ENCODE assay signal across 17 mouse cellular contexts in the genomic region with DNA sequence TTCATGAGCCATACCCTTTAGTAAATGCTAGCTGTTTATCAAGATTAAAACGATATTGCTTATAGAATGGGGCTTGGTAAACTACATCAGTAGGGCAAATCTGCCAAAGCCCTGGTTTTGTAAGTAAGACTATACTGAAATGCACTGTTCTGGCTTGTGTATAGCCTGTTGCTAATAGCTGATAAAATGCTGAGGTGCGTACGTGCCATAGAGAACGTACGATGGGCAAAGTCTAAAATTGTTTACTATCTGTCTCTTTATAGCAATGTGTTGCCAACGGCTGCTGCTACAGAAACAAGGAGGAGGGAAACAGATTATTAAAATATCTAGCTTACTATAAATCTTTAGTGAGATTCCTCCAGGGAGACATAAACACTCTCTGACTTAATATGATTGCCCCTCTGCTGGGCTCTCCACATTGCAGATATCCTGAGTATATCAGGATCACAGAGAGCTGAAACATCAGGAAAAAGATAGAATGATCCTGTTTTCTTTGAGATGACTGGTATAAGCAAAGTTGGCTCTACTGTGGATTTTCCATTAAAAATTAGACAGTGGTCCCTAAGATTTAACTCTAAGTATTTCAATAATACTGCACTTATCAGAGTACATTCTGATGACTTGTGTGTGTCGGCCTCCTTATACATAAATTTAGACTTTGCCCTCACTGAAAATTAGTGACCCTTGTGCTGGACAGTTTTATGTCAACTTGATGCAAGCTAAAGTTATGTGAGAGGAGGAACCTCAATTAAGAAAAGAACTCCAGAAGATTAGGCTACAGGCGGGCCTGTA. TPM values are rescaled to one million over a fixed set of nuclear protein-coding genes. Genes with fewer than 3 reads are reported as not detected.
DNase-seq lines count a peak whose midpoint lies in the region; ATAC-seq and TF ChIP-seq lines count a peak whose summit lies in the region.
"Had no signal": no experiment of that assay in that cellular context is flagged by ENCODE, and none has a peak within 500 bp of the region (broad histone marks: within the 10 kb centered on the region; RNA-seq: fewer than 3 reads in every experiment).

No protein-coding gene starts in this region.

- H3K9me3 ChIP-seq in hindbrain, embryonic 14.5 days (ENCODE audit: control insufficient read depth, low read length) = no peaks in the 10 kb centered on the region
- H3K9me3 ChIP-seq in hindbrain, embryonic 11.5 days (ENCODE audit: control insufficient read depth, low read length) = no peaks in the 10 kb centered on the region
- H3K9me3 ChIP-seq in lung, embryonic 15.5 days = no peaks in the 10 kb centered on the region
- H3K9me3 ChIP-seq in stomach, postnatal 0 days (ENCODE audit: control insufficient read depth, low read length) = no peaks in the 10 kb centered on the region
- H3K9me3 ChIP-seq: forebrain, embryonic 10.5 days; hindbrain, embryonic 10.5 days; midbrain, embryonic 13.5 days had no signal

- H3K4me1 ChIP-seq in hindbrain, embryonic 14.5 days (replicated peaks; ENCODE audit: control insufficient read depth, insufficient read depth, low read length) = no peaks in the 10 kb centered on the region
- no peaks in the 10 kb centered on the region for H3K4me1 ChIP-seq in hindbrain, embryonic 11.5 days (replicated peaks; ENCODE audit: control insufficient read depth, insufficient read depth, low read length)
- peaks cover 23% of the 10 kb centered on the region for H3K4me1 ChIP-seq in lung, embryonic 15.5 days
- H3K4me1 ChIP-seq in lung, adult 2 months (ENCODE audit: control insufficient read depth, insufficient read depth, low read length) = peaks cover 10% of the 10 kb centered on the region
- no peaks in the 10 kb centered on the region for H3K4me1 ChIP-seq in stomach, postnatal 0 days (replicated peaks; ENCODE audit: control insufficient read depth, insufficient read depth)
- H3K4me1 ChIP-seq: midbrain, embryonic 13.5 days had no signal

- no peak overlapping the region for H3K9ac ChIP-seq in hindbrain, embryonic 14.5 days
- no peak overlapping the region for H3K9ac ChIP-seq in hindbrain, embryonic 11.5 days (ENCODE audit: low read depth, low read length)
- H3K9ac ChIP-seq in lung, embryonic 15.5 days = no peak overlapping the region
- H3K9ac ChIP-seq in stomach, postnatal 0 days (ENCODE audit: low read length) = no peak overlapping the region
- H3K9ac ChIP-seq: forebrain, postnatal 0 days; liver, embryonic 14.5 days; midbrain, embryonic 13.5 days had no signal

- no peak overlapping the region for H3ac ChIP-seq in myocyte (ENCODE audit: control insufficient read depth, insufficient read length)

- no peak for TF ChIP-seq EP300 in stomach, postnatal 0 days (optimal IDR thresholded peaks at IDR 0.05)

- H3K27ac ChIP-seq in hindbrain, embryonic 14.5 days = no peak overlapping the region
- no peak overlapping the region for H3K27ac ChIP-seq in hindbrain, embryonic 11.5 days (ENCODE audit: low read depth, low read length)
- H3K27ac ChIP-seq in lung, embryonic 15.5 days = peak overlapping the region; percentile 72; the same call in 1 of the 2 replicates
- H3K27ac ChIP-seq in stomach, postnatal 0 days (replicated peaks) = peak overlapping the region; percentile 91
- H3K27ac ChIP-seq: forebrain, embryonic 10.5 days; hindbrain, embryonic 10.5 days; liver, embryonic 14.5 days; midbrain, embryonic 13.5 days had no signal

- no peaks in the 10 kb centered on the region for H3K27me3 ChIP-seq in hindbrain, embryonic 14.5 days (ENCODE audit: control insufficient read depth, insufficient read depth, low read length)
- H3K27me3 ChIP-seq in hindbrain, embryonic 11.5 days (ENCODE audit: control insufficient read depth, insufficient read depth, low read length) = no peaks in the 10 kb centered on the region
- no peaks in the 10 kb centered on the region for H3K27me3 ChIP-seq in lung, embryonic 15.5 days
- H3K27me3 ChIP-seq in myocyte (ENCODE audit: control insufficient read depth, insufficient read depth, insufficient read length) = no peaks in the 10 kb centered on the region
- H3K27me3 ChIP-seq in stomach, postnatal 0 days (ENCODE audit: control insufficient read depth, insufficient read depth, low read length) = no peaks in the 10 kb centered on the region
- H3K27me3 ChIP-seq: midbrain, embryonic 13.5 days; Patski had no signal

- no peak for DNase-seq in hindbrain, embryonic 14.5 days (ENCODE audit: low spot score)
- no peak for DNase-seq in hindbrain, embryonic 11.5 days (ENCODE audit: low spot score)
- no peak for DNase-seq in lung, adult 2 months
- DNase-seq in stomach, postnatal 0 days (ENCODE audit: low spot score) = no peak
- DNase-seq in layer of hippocampus, postnatal 36 days = no peak
- DNase-seq: adrenal gland, postnatal 10 days; cerebellum, adult 9-11 months; forebrain, postnatal 0 days; gastrocnemius, postnatal 36 days; lung, postnatal 10 days had no signal

- ATAC-seq in hindbrain, embryonic 14.5 days (ENCODE audit: low FRiP score) = peak; percentile 34; the same call in 1 of the 2 replicates
- ATAC-seq in hindbrain, embryonic 11.5 days (ENCODE audit: low FRiP score) = no peak
- ATAC-seq in lung, embryonic 15.5 days (ENCODE audit: borderline replicate concordance, extremely low read depth, low FRiP score, low TSS enrichment) = no peak
- no peak for ATAC-seq in stomach, postnatal 0 days (ENCODE audit: low FRiP score, low TSS enrichment)
- ATAC-seq: forebrain, postnatal 0 days; midbrain, embryonic 13.5 days had no signal

- H3K4me2 ChIP-seq in hindbrain, embryonic 14.5 days (replicated peaks) = no peak overlapping the region
- no peak overlapping the region for H3K4me2 ChIP-seq in hindbrain, embryonic 11.5 days (replicated peaks; ENCODE audit: low read depth, low read length)
- H3K4me2 ChIP-seq in lung, embryonic 15.5 days = no peak overlapping the region
- peak overlapping the region; percentile 57 for H3K4me2 ChIP-seq in myocyte (ENCODE audit: low read depth)
- no peak overlapping the region for H3K4me2 ChIP-seq in stomach, postnatal 0 days (replicated peaks; ENCODE audit: low read depth)
- H3K4me2 ChIP-seq: midbrain, embryonic 13.5 days had no signal

- H3K4me3 ChIP-seq in hindbrain, embryonic 14.5 days (replicated peaks; ENCODE audit: low read length) = no peak overlapping the region
- H3K4me3 ChIP-seq in hindbrain, embryonic 11.5 days (ENCODE audit: low read depth, low read length) = no peak overlapping the region
- H3K4me3 ChIP-seq in lung, embryonic 15.5 days = no peak overlapping the region
- no peak overlapping the region for H3K4me3 ChIP-seq in lung, adult 2 months (replicated peaks; ENCODE audit: extremely low read depth, low read depth, low read length)
- H3K4me3 ChIP-seq in myocyte = no peak overlapping the region
- H3K4me3 ChIP-seq in stomach, postnatal 0 days (ENCODE audit: low read depth, low read length) = no peak overlapping the region
- H3K4me3 ChIP-seq: forebrain, embryonic 10.5 days; hindbrain, embryonic 10.5 days; midbrain, embryonic 13.5 days had no signal

- H3K79me2 ChIP-seq in myocyte (ENCODE audit: control insufficient read depth, insufficient read depth) = no peaks in the 10 kb centered on the region

- no peak for TF ChIP-seq POLR2A in lung, adult 2 months (IDR thresholded peaks at IDR 0.05; ENCODE audit: borderline replicate concordance, extremely low read depth, low read depth, low read length)
- TF ChIP-seq POLR2A in myocyte (IDR thresholded peaks at IDR 0.05; ENCODE audit: insufficient read length, low read depth) = no peak

- no peaks in the 10 kb centered on the region for H3K36me3 ChIP-seq in hindbrain, embryonic 14.5 days (replicated peaks; ENCODE audit: control insufficient read depth, insufficient read depth)
- H3K36me3 ChIP-seq in hindbrain, embryonic 11.5 days (ENCODE audit: control insufficient read depth, insufficient read depth, low read length) = no peaks in the 10 kb centered on the region
- no peaks in the 10 kb centered on the region for H3K36me3 ChIP-seq in lung, embryonic 15.5 days
- H3K36me3 ChIP-seq in myocyte (ENCODE audit: control insufficient read depth, insufficient read depth) = no peaks in the 10 kb centered on the region
- no peaks in the 10 kb centered on the region for H3K36me3 ChIP-seq in stomach, postnatal 0 days (ENCODE audit: control insufficient read depth, insufficient read depth, low read length)
- H3K36me3 ChIP-seq: forebrain, embryonic 10.5 days; hindbrain, embryonic 10.5 days; midbrain, embryonic 13.5 days had no signal

- TF ChIP-seq CTCF in lung, adult 2 months (IDR thresholded peaks at IDR 0.05; ENCODE audit: insufficient read depth, low read length) = no peak
- TF ChIP-seq CTCF in stomach, postnatal 0 days (IDR thresholded peaks at IDR 0.05; ENCODE audit: low read depth) = no peak

- 87% methylated on average over 8 of the region's 8 CpGs for WGBS in hindbrain, embryonic 14.5 days
- 96% methylated on average over 8 of the region's 8 CpGs for WGBS in hindbrain, embryonic 11.5 days
- 65% methylated on average over 8 of the region's 8 CpGs for WGBS in lung, embryonic 15.5 days
- 88% methylated on average over 8 of the region's 8 CpGs for WGBS in lung, adult 2 months
- 70% methylated on average over 8 of the region's 8 CpGs for WGBS in stomach, postnatal 0 days

TF ChIP-seq in myocyte, 11 proteins besides CTCF, POLR2A, EP300 and RAD21:
- TF ChIP-seq MAX (IDR thresholded peaks at IDR 0.05; ENCODE audit: low read depth) = no peak
- TF ChIP-seq MYOD1 (IDR thresholded peaks at IDR 0.05; ENCODE audit: control insufficient read depth in 1 of 3, insufficient read length in 2 of 3, low read depth in 2 of 3) = no peak
- no peak for TF ChIP-seq E2F4 (IDR thresholded peaks at IDR 0.05; ENCODE audit: insufficient read depth)
- TF ChIP-seq REST (IDR thresholded peaks at IDR 0.05; ENCODE audit: insufficient read depth, insufficient read length) = no peak
- no peak for TF ChIP-seq SRF (IDR thresholded peaks at IDR 0.05; ENCODE audit: control insufficient read depth, insufficient read length, low read depth)
- no peak for TF ChIP-seq USF1 (IDR thresholded peaks at IDR 0.05; ENCODE audit: low read depth)
- TF ChIP-seq CEBPB (IDR thresholded peaks at IDR 0.05; ENCODE audit: insufficient read depth, poor library complexity, severe bottlenecking) = no peak
- no peak for TF ChIP-seq TCF3 (IDR thresholded peaks at IDR 0.05; ENCODE audit: insufficient read length, low read depth)

RNA-seq across cellular contexts. Expression of a gene that starts 59.3 kb away (rescaled TPM):
- polyA plus RNA-seq in hindbrain, embryonic 14.5 days (2014; fragmentation: Nextera tagmentation; extraction: Ambion mirVana) = 5.6 and 7.1 TPM in 2 replicates
- 11.1 and 12.4 TPM in 2 replicates for polyA plus RNA-seq in hindbrain, embryonic 11.5 days (2014; fragmentation: Nextera tagmentation; extraction: Ambion mirVana)
- 17.0 and 20.6 TPM in 2 replicates for polyA plus RNA-seq in lung, embryonic 15.5 days (2015; fragmentation: Nextera tagmentation; extraction: Ambion mirVana)
- 6.5 and 9.3 TPM in 2 replicates for polyA plus RNA-seq in lung, adult 2 months (2012; rRNA removed)
- polyA plus RNA-seq in myocyte (2012; fragmentation: generic; extraction: Trizol) = 28.4 TPM
- polyA plus RNA-seq in stomach, postnatal 0 days (2015; fragmentation: Nextera tagmentation; extraction: Ambion mirVana) = 12.8 and 14.6 TPM in 2 replicates
- 1 to 10 TPM; 4.9 to 6.2 TPM for total RNA-seq in layer of hippocampus, postnatal 36 days (2021)

Comparison
In these comparisons a context has a peak if more than half of its experiments do, and no peak if none do; other contexts are left out.
1. H3K27ac ChIP-seq: peak in lung, embryonic 15.5 days (single experiment) and stomach, postnatal 0 days (single experiment); none in hindbrain, embryonic 14.5 days (single experiment) and hindbrain, embryonic 11.5 days (single experiment).